Mouse (Mus musculus): Measurements from ENCODE around the gene Slc13a2.

DNA sequence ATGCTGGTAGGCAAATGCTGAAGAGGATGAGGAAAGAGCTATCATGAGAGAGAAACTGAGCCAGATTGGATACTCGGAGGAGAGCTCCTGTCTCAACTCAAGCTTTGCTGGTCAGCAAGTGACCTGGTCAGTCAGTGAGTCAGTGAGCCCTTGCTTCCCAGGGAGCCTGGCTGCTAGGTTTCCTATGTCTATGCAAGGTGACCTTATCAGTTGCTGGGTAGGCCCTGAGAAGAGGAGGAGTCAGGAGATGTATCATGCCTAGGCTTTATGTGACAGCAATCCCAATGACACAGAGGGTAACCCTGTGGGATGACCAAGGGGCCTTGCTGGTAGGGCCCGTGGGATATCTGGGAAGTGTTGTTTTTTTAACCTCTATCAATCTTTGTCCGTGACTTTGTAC, 49.9 kb downstream of the Slc13a2 start:
- TF ChIP-seq CTCF (IDR thresholded peaks at IDR 0.05; ENCODE audit: low read depth) (no peak), EP300 (IDR thresholded peaks at IDR 0.05; ENCODE audit: low read depth) (no peak)
